10 mouse cellular contexts compared by ENCODE assay signal in the genomic region with DNA sequence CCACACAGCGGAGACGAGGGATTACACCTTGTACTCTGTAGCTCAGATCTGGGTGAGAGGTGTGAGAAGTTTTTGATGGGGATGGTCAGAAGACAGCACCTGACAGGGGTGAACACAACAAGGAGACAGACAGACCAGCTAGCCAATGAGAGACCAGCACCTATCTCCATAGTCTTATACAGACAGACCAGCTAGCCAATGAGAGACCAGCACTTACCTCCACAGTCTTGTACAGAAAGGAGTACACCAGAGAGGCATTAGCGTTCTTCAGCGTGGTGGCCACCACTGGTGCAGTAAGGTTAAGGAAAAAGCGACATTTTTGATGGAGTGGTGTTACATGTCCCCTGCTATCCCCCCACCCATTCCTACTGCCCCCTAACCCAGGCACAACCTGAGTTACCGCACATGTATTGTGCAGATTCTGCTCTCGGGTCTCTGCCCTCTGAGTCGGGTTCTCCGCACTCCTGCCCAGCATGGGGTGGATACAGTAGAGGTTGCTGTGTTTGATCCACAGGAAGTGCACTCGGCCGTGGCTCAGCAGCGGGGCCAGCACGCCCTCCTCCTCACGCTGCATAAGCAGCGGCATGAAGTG. TPM values are rescaled to one million over a fixed set of nuclear protein-coding genes. Genes with fewer than 3 reads are reported as not detected.
A peak's percentile ranks its signal among the peaks of the same experiment; 100 is the strongest.
DNase-seq lines count a peak whose midpoint lies in the region; ATAC-seq and TF ChIP-seq lines count a peak whose summit lies in the region.
"Had no signal": no experiment of that assay in that cellular context is flagged by ENCODE, and none has a peak within 500 bp of the region (broad histone marks: within the 10 kb centered on the region; RNA-seq: fewer than 3 reads in every experiment).

No protein-coding gene starts in this region.

- H3K9me3 ChIP-seq in kidney, embryonic 14.5 days (ENCODE audit: control insufficient read depth, low read length) = no peaks in the 10 kb centered on the region
- H3K9me3 ChIP-seq in ES-E14 (ENCODE audit: control insufficient read depth, insufficient read depth, low read depth, low read length) = no peaks in the 10 kb centered on the region
- H3K9me3 ChIP-seq: neural tube, embryonic 15.5 days had no signal

- H3K4me3 ChIP-seq in kidney, embryonic 14.5 days (ENCODE audit: low read length) = no peak overlapping the region
- H3K4me3 ChIP-seq in ES-E14 (ENCODE audit: insufficient read depth in 1 of 2, low read depth in 1 of 2, low read length in 2 of 2, poor library complexity in 1 of 2, severe bottlenecking in 1 of 2) = peak overlapping the region; percentile 45 to 56
- H3K4me3 ChIP-seq: neural tube, embryonic 15.5 days had no signal

- no peaks in the 10 kb centered on the region for H3K36me3 ChIP-seq in kidney, embryonic 14.5 days (ENCODE audit: control insufficient read depth, insufficient read depth, low read length)
- peaks cover 5% of the 10 kb centered on the region; the same call in 1 of the 2 replicates for H3K36me3 ChIP-seq in ES-E14 (ENCODE audit: control insufficient read depth, insufficient read depth, low read length, poor library complexity, severe bottlenecking)
- H3K36me3 ChIP-seq: neural tube, embryonic 15.5 days had no signal

- 0 out of 2 replicates have a peak overlapping the region, but pooled peaks have one; percentile 0 for H3K9ac ChIP-seq in kidney, embryonic 14.5 days (ENCODE audit: low read depth, low read length)
- peak overlapping the region; percentile 27; the same call in 1 of the 2 replicates for H3K9ac ChIP-seq in ES-E14 (ENCODE audit: insufficient read depth, low read depth, low read length, poor library complexity, severe bottlenecking)
- H3K9ac ChIP-seq: neural tube, embryonic 15.5 days had no signal

- 51% methylated on average over 15 of the region's 15 CpGs for WGBS in kidney, embryonic 14.5 days

- H3K27ac ChIP-seq in kidney, embryonic 14.5 days (ENCODE audit: low read depth, low read length) = no peak overlapping the region
- H3K27ac ChIP-seq in ES-E14 (ENCODE audit: insufficient read depth, low read depth, low read length, poor library complexity, severe bottlenecking) = no peak overlapping the region
- H3K27ac ChIP-seq: neural tube, embryonic 15.5 days had no signal

- DNase-seq in kidney, adult 11 months = no peak
- DNase-seq in ES-E14 (ENCODE audit: low read depth, low spot score) = peak; percentile 93
- no peak for DNase-seq in ovary, postnatal 10 days (ENCODE audit: low spot score)
- DNase-seq in left cerebral cortex, postnatal 14 days (ENCODE audit: low spot score in 2 of 2) = no peak
- DNase-seq in layer of hippocampus, adult 9-10 months (ENCODE audit: low spot score) = no peak
- DNase-seq: lung, postnatal 10 days had no signal

- intact Hi-C loops in left cerebral cortex, postnatal 14 days (cut with DNase I) = no loop called here

- peaks cover 7% of the 10 kb centered on the region; the same call in 1 of the 2 replicates for H3K27me3 ChIP-seq in kidney, embryonic 14.5 days (ENCODE audit: control insufficient read depth, insufficient read depth, low read length)

- 0 out of 2 replicates have a peak, but pooled peaks cover 4% of the 10 kb centered on the region for H3K4me1 ChIP-seq in kidney, embryonic 14.5 days (ENCODE audit: control insufficient read depth, insufficient read depth, low read length)
- H3K4me1 ChIP-seq in ES-E14 (ENCODE audit: control insufficient read depth in 2 of 2, insufficient read depth in 2 of 2, low read length in 2 of 2, poor library complexity in 1 of 2) = peaks cover 0 to 12% of the 10 kb centered on the region in 2 experiments; a peak in 1 of 4 replicates

- peak; percentile 45; the same call in 1 of the 2 replicates for ATAC-seq in kidney, embryonic 14.5 days (ENCODE audit: low FRiP score, low TSS enrichment)
- peak; percentile 80 to 85 for ATAC-seq in hematopoietic stem cell, adult 5-6 weeks (replicated peaks in 1 of 2; ENCODE audit: insufficient read depth in 1 of 2, low FRiP score in 2 of 2, low TSS enrichment in 1 of 2, low read depth in 1 of 2, poor library complexity in 2 of 2, severe bottlenecking in 2 of 2)
- ATAC-seq in neutrophil, adult 5-6 weeks (ENCODE audit: extremely low read depth, insufficient number of reproducible peaks, low FRiP score, poor library complexity, severe bottlenecking) = peak; percentile 92

- in situ Hi-C loops in ES-E14 (cut with MboI; ENCODE audit: low sequenced_read_pairs in 2 of 2, unreplicated experiment in 2 of 2) = no loop called here

- H3K4me2 ChIP-seq in kidney, embryonic 14.5 days (replicated peaks; ENCODE audit: low read depth, low read length) = 0 out of 2 replicates have a peak overlapping the region, but pooled peaks have one; percentile 10
- H3K4me2 ChIP-seq: neural tube, embryonic 15.5 days had no signal

TF ChIP-seq in ES-E14, 5 proteins besides CTCF, POLR2A, EP300 and RAD21:
- TF ChIP-seq ZC3H11A (IDR thresholded peaks at IDR 0.05; ENCODE audit: borderline replicate concordance, low read depth, low read length) (no peak), ZNF384 (IDR thresholded peaks at IDR 0.05; ENCODE audit: low read depth, low read length) (no peak), CHD2 (IDR thresholded peaks at IDR 0.05; ENCODE audit: low read depth, low read length) (peak; percentile 94), HCFC1 (IDR thresholded peaks at IDR 0.05; ENCODE audit: borderline replicate concordance, insufficient read depth, low read length) (no peak), MAFK (IDR thresholded peaks at IDR 0.05; ENCODE audit: insufficient read depth, low read depth, low read length) (no peak)
TF ChIP-seq in ES-E14: peak in this region for 1.

RNA-seq across cellular contexts. Expression of a gene that starts 2.9 kb away (rescaled TPM):
- 33.7 and 36.0 TPM in 2 replicates for polyA plus RNA-seq in kidney, embryonic 14.5 days (2014; fragmentation: Nextera tagmentation; extraction: Ambion mirVana)
- total RNA-seq in ES-E14 (2012; rRNA removed) = 9.8 and 17.1 TPM in 2 replicates
- 0.56 TPM in 1 of 2 replicates, not detected in the other for total RNA-seq in hematopoietic stem cell, adult 5-6 weeks (2017)
- total RNA-seq in neutrophil, adult 5-6 weeks (2017) = 7.6 and 13.6 TPM in 2 replicates
- total RNA-seq in left cerebral cortex, postnatal 14 days (2021) = 1 to 10 TPM in 1 of 2 experiments, under 1 TPM in 1; 0.13 to 2.3 TPM

RNA-seq across cellular contexts. Expression of a gene that starts 11.3 kb away (rescaled TPM):
- polyA plus RNA-seq in kidney, embryonic 14.5 days (2014; fragmentation: Nextera tagmentation; extraction: Ambion mirVana) = 46.2 and 80.5 TPM in 2 replicates
- total RNA-seq in ES-E14 (2012; rRNA removed) = 46.0 and 73.1 TPM in 2 replicates
- 65.7 and 97.9 TPM in 2 replicates for total RNA-seq in hematopoietic stem cell, adult 5-6 weeks (2017)
- 269 and 279 TPM in 2 replicates for total RNA-seq in neutrophil, adult 5-6 weeks (2017)
- total RNA-seq in left cerebral cortex, postnatal 14 days (2021) = 10 to 100 TPM; 56.2 to 56.5 TPM

RNA-seq across cellular contexts. Expression of a gene that starts 18.0 kb away (rescaled TPM):
- 45.3 and 56.2 TPM in 2 replicates for polyA plus RNA-seq in kidney, embryonic 14.5 days (2014; fragmentation: Nextera tagmentation; extraction: Ambion mirVana)
- 9.6 and 12.7 TPM in 2 replicates for total RNA-seq in ES-E14 (2012; rRNA removed)
- total RNA-seq in hematopoietic stem cell, adult 5-6 weeks (2017) = 14.8 and 30.4 TPM in 2 replicates
- total RNA-seq in neutrophil, adult 5-6 weeks (2017) = 74.5 and 93.6 TPM in 2 replicates
- total RNA-seq in left cerebral cortex, postnatal 14 days (2021) = 10 to 100 TPM; 57.5 to 62.9 TPM

RNA-seq across cellular contexts. Expression of a gene that starts 21.5 kb away (rescaled TPM):
- 15.3 and 18.6 TPM in 2 replicates for polyA plus RNA-seq in kidney, embryonic 14.5 days (2014; fragmentation: Nextera tagmentation; extraction: Ambion mirVana)
- 81.6 and 108 TPM in 2 replicates for total RNA-seq in ES-E14 (2012; rRNA removed)
- 64.0 and 98.0 TPM in 2 replicates for total RNA-seq in hematopoietic stem cell, adult 5-6 weeks (2017)
- total RNA-seq in neutrophil, adult 5-6 weeks (2017) = 175 and 178 TPM in 2 replicates
- 10 to 100 TPM; 31.9 to 32.3 TPM for total RNA-seq in left cerebral cortex, postnatal 14 days (2021)

RNA-seq across cellular contexts. Expression of a gene that starts 44.2 kb away (rescaled TPM):
- 35.5 and 43.7 TPM in 2 replicates for polyA plus RNA-seq in kidney, embryonic 14.5 days (2014; fragmentation: Nextera tagmentation; extraction: Ambion mirVana)
- total RNA-seq in ES-E14 (2012; rRNA removed) = 23.8 and 32.7 TPM in 2 replicates
- 5.6 and 14.1 TPM in 2 replicates for total RNA-seq in hematopoietic stem cell, adult 5-6 weeks (2017)
- total RNA-seq in neutrophil, adult 5-6 weeks (2017) = 18.3 and 31.7 TPM in 2 replicates
- 10 to 100 TPM; 35.3 to 37.5 TPM for total RNA-seq in left cerebral cortex, postnatal 14 days (2021)
